Mouse (Mus musculus): ENCODE measurements around the gene B4galt2. TPM values are rescaled to one million over a fixed set of nuclear protein-coding genes. Genes with fewer than 3 reads are reported as not detected.

The B4galt2 gene
- 10 to 100 TPM; 13.7 to 15.6 TPM for total RNA-seq (2021)

DNA sequence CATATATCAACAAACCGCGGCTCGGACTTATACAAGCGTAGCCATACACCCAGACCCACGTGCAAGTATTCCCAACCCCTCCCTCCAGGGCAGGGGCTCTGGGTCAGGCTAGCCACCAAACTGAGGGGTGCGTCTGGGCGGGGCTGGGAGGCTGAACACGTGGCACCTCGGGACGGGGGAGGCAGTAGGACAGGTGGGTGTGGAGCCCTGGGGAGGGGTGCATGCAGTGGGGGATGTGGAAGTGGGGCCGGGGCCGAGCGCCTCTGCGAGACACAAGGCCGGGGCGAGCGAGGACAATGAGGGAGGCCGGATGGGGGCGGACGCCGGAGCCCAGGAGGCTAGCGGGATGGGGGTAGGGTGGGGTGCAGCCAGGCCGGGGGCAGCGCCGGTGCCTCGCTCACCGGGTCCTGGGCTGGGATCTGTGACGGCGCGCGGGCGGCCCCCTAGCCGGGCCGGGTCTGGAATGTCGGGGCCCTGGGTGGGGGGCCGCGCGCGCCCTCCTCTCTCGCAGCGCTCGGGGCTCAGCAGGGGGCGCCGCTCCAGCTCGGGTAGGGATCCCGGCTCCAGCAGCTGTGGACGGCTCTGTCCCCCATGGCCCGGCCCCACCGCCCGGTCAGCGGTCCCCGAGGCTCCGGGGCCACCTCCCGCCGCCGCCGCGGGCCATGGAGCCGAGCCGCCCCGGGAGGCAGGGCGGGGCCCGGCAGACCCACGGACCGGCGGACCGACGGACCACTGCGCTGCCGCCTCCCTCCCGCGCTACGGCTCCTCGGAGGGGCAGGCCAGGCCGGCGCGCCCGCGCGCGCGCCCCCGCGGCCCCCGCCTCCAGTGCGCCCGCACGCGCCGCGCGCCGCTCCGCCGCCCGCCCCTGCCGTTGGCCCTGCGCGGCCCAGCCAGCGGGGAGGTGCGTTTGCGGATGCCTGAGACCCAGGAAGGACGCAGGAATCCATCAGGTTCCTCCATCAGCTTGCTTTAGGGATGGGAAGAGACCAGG is at the start of gene B4galt2:
TSS of gene B4galt2 (minus strand) at position 787 of the 991 bp plus-strand sequence.
- peak; percentile 67 to 68 for DNase-seq
- intact Hi-C loops (cut with DNase I), result loop anchor here (1.0 kb wide), 1 partner anchor 200 kb away; no protein-coding TSS in a partner anchor

DNA sequence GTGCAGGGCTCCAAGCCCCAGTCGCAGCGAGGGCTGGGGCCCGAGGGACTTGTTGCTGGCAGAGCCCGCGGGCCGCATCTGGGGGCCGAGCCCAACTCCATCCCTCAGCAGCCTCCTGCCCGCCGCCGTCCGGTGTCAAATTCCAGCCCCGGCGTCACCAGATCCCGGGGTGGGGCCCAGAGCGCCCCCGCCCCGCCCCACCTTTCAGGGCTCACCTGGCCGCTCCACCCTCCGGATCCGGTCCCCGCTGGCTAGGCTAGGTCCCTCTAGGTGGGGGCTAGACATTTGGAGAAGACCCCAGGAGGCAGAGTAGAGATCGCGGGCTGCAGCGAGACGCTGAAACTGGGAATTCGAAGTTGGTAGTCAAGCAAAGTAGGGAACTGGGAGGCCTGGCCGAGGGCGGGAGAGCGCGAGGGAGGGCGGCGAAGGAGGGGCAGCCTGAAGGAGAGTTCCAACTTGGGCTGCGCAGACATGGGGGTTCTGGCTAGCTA is 46.1 kb upstream of the B4galt2 start, which contains the start of gene Artn:
TSS of gene Artn (minus strand) at position 373 of the 491 bp plus-strand sequence.
- DNase-seq, result peak in 1 of 2 experiments; percentile 29
- intact Hi-C loops (cut with DNase I), result loop anchor here (2.0 to 5.0 kb wide), 2 partner anchors 65 to 103 kb away; no protein-coding TSS in a partner anchor

DNA sequence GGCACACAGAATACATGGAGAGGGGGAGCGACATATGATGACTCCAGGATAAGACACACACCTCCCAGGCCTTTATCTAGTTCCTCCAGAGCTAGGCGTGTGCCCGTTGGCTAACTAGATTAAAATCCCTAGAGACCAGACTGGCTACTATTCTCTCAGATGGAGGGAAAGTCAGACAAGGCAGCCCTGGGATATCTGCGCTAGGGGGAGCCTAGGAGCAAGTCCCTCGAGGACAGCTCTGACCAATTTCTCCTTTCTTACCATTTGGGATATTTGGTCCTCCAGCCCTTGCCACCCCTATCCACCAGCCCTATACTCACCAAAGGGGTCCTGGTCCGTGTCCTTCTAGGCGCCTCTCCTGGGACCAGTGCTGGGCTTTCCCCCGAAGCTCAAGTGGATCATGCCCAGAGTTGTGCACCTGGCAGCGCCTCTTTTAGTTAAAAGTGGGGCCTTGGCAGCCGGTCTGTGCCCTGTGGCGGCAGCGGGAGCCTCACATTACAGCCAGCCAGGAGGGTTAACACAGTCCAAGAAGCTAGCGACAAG is 45.5 kb upstream of the B4galt2 start:
- intact Hi-C loops (cut with DNase I), result loop anchor here (1.0 to 5.0 kb wide), 3 partner anchors 66 to 155 kb away; no protein-coding TSS in a partner anchor
- peak; percentile 64 to 69 for DNase-seq

DNA sequence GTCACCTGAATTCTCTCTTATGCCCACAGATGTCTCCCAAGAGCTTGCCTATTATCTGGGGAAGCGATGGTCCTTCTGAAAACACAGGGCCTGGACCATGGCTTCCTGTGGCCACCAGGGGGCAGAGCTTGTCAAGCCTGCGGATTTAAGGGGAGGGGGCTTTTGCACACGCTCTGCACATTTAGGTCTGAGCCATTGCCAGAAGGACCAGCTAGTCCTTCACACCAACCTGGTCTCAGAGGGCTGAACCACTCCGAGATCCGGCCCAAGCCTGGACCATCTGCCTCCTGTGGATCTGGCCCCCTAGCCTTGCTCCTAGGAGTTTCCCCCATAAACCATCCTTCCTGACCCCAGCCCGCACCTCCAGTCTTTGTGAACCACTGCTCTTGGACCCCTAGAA is 44.9 kb upstream of the B4galt2 start:
- intact Hi-C loops (cut with DNase I), result loop anchor here (1.0 to 5.0 kb wide), 3 partner anchors 67 to 155 kb away; no protein-coding TSS in a partner anchor
- no peak for DNase-seq

DNA sequence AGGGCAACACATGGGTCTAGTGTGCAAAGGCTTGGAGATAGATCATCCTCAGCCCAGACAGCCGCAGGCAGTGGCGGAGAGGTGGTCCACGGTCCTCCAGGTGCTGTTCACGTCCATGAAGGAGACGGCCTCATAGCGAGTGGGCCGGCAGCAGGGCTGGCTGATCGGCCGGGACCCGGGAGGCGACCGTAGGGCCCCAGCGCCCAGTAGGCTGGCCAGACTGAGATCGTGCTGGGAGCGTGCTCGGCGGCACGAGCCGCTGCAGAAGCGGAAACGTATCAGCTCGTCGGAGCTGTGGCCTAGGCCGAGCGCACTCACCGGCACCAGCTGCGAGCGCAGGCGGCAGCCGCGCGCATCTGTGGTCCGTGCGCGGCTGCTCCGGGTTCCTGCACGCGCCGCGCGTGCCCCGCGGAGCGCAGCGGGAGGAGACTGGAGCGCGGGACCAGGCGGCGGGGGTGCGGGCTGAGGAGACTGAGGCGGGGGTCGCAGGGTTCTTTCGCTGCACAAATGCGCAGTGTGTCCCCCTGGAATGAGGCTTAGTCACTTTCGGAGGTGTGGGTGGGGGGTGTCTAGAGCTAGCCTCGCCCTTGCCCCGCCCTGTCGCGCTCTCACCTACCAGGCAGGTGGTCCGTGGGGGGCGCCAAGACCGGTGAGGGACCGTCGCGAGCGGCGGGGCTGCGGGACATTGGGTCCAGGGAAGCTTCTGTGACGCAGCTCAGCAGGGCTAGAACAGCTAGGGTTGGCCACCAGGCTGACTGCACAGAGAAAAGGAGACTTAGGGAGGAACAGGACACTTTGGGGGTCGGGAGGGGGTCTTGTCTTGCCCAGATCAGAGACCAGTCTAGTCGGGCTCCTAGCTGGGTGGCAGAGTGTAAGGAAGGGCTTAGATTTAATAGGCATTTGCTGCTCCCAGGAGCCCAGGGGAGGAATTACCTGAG is 43.5 kb upstream of the B4galt2 start:
- intact Hi-C loops (cut with DNase I), result loop anchor here (5.0 kb wide), 1 partner anchor 105 kb away; no protein-coding TSS in a partner anchor
- peak; percentile 37 to 43 for DNase-seq

DNA sequence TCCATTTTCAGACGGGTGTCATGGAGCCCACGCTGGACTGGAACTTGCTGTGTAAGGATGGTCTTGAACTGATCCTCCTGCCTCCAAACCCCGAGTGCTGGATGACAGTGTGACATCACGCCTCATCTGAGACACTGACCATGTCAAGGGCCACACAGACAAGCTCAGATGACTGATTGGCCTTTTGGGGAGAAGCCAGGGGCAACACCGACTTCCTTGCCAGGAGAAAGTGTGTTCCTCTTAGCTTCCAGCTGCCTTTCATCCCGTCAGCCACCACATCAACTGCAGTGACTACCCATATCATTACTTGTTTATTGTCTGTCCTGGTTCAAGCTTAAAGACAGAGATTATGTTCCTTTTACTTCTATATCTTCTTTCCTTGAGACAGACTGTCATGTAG is 41.6 kb upstream of the B4galt2 start:
- intact Hi-C loops (cut with DNase I), result loop anchor here (5.0 kb wide), 1 partner anchor 107 kb away; no protein-coding TSS in a partner anchor
- no peak for DNase-seq

DNA sequence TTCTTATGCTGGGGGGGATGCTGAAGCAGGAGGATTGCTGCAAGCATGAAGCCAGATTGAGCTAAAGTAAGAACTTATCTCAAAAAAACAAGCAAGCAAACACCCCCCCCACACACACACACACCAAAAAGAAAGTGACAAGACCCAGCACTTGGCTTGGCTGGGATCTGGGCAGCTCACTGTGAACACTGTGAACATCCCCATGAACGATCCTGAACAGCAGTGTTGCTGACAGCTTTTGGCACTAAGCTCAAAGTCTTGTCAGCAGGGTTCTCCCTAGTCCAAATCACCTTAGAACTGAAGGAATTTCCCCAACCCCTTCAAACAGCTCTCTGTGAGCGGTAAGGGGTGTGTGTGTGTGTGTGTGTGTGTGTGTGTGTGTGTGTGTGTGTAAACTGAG is 40.2 kb upstream of the B4galt2 start:
- intact Hi-C loops (cut with DNase I), result no loop called here
- no peak for DNase-seq

DNA sequence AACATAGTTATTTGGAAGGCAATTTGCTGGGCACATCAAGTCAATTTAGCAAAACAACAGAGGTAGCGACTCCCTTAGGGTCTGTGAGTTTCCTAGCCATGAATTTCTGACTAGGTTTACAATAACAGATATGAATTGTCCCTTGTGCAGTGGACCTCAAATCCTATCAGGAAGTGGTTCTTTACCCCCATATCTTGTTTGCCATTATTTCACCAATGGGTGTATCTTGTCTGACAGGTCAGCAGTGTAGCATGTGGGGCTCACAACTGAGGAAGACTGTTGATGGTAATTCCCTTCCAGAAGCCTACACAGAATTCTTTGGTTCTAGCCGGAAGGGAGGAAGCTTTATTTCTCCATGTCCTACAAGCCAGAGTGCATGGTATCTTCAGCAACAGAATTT is 38.1 kb upstream of the B4galt2 start:
- no peak for DNase-seq
- intact Hi-C loops (cut with DNase I), result no loop called here

DNA sequence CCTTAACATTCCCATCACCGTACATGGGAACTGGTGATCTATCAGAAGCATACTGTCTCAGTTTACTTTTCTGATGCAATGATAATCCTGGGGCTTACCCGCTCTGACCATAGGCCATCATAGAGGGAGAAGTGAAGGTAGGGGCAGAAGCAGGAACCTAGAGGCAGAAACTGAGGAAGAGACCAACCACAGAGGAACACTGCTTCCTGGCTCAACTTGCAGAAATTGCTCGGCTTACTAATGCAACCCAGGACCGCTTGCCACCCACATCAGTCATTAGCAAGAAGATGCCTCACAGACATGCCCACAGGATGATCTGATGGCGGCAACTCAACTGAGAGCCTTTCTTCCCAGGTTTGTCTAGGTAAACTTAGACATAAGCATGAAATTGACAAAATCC is 35.5 kb upstream of the B4galt2 start:
- no peak for DNase-seq
- intact Hi-C loops (cut with DNase I), result loop anchor here (2.0 kb wide), 1 partner anchor 84 kb away; the partner anchor contains the start of gene Slc6a9

DNA sequence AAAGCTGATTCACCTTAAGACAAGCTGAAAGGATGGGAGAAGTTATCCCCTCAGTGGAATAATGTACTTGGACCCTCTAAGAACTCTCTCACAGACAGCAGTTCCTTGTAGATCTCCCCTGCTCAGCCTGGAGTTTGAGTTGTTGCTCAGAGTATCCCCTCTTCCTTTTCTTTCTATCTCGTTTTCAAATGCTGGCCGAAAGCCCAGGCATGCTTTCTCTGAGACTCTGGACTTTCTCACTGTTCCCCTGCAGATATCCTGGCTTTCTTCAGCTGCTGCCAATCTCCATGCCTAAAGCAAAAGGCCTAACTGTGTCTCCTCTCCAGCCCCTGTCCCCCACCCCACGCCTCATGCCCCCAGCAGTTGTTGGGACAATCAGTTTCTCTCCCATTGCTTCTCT is 35.0 kb upstream of the B4galt2 start:
- DNase-seq, result peak; percentile 48 to 55
- intact Hi-C loops (cut with DNase I), result loop anchor here (2.0 kb wide), 1 partner anchor 83 kb away; the partner anchor contains the start of gene Slc6a9

DNA sequence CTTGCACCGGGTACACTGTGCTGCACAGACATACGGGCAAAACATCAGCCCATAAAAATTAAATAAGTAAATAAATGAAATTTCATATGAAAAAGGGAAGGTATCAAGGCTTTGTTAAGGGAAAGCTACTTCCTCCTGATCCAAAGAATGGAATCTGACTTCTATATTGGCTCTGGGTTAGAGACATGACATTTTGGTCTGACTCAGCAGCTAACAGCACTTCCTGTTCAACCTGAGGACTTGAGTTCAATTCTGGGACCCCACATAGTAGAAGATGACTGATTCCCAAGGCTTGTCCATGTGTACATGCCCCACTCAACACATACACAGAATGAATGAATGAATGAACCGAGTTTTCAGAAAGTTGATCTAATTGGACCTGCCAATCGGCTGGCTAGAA is 34.6 kb upstream of the B4galt2 start:
- no peak for DNase-seq
- intact Hi-C loops (cut with DNase I), result loop anchor here (2.0 kb wide), 1 partner anchor 83 kb away; the partner anchor contains the start of gene Slc6a9

DNA sequence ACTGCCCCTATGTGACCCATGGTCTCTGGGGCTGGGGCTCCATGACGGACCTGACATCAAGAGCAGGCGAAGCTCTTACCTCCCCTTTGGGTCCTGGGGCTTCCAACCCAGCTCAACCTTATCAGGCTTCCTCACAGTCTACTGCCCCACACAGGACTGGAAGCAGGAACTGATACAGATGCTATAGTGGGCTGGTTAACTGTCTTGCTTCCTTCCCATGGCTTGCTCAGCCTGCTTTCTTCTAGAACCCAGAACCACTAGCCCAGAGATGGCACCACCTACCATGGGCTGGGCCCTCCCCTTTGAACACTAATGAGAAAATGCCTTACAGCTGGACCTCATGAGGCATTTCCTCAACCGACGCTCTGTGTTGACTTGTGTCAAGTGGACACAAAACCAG is 34.1 kb upstream of the B4galt2 start:
- no peak for DNase-seq
- intact Hi-C loops (cut with DNase I), result no loop called here

DNA sequence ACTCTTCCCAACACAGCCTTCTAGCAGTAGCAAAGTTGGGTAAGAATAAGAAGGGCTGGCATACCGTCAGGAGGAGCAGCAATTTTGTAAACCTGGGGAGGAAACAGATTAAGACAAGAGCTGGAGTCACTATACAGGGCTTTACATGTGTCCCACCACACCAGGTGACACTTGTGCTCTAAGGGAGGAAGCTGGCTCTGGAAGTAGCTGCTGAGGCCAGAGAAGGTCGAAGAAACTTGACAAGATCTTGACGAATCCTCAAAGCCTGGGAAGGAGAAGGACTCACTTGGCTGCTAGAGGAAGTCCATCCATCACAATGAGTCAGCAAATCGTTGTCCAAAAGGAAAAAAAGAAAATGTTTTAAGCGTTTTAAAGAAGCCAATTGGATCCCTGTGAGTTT is 33.1 kb upstream of the B4galt2 start:
- intact Hi-C loops (cut with DNase I), result no loop called here
- DNase-seq, result no peak

DNA sequence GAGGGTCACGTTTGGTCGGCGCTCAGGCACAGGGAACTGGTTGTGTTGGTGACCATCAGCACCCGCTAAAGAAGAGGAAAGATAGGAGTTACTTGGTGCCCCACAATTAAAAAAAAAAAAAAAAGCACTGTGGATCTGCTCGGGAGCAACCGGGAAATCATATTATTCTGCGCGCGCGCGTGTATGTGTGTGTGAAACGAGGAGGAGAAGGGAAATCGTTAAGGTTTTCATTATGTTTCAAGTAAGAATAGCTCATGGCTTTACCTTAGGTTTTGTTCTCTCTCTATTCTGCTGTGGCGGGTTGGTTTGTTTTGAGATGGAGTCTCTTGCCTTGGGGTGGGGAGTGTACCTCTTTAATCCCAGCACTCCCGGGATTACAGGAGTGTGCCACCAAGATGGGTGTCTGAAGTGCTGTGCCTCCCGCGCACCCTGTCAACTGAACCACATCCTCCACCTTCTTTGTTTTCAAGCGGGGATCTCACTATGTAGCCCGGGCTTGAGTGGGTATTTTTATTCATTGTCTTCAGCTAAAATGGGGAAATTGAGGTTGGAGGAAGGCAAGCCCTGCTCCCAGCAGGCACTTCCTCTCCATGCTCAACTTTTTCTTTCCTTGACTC is 32.3 kb upstream of the B4galt2 start:
- intact Hi-C loops (cut with DNase I), result loop anchor here (2.0 kb wide), 1 partner anchor 25 kb away; no protein-coding TSS in a partner anchor
- no peak for DNase-seq

DNA sequence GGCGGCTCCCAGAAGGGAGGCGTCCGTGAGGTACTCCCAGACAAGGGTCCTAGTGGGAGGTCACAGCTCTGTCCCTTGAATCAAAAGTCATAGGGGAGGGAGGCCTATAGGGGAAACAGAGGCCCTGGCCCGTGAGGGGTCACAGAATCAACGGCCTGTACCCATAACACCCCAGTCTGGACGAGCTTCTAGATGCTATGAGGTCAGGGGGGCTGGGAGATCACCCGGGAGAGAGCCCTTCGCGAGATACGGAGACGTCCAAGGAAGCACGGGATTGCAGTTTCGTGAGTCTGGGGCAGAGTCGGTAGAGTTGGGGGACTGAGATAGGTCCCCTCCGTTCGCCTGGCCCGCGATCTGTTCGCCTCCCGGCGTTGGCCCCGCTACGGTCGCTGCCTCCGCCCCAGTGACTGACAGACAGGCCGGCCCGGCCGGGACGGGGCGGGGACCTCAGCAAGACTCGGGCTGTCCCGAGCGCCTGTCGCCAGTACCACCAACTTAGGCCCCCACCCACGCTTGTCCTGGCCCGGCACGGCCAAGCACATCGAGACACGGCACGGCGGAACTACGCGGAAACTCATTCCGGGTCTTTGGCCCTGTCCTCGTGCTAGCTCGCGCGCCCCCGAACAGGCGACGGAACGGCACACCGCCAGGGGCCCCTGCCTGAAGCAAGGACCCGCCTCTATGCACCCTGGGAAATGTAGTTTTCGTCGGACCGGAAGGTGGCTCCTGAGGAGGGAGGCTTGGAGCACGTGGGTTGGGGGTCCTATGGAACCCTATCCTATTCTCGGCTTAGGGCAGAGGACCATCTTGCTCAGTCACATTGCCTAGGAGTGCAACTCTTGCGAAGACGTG is 31.5 kb upstream of the B4galt2 start, which contains the start of gene Ipo13:
TSS of gene Ipo13 (minus strand) at position 409 of the 852 bp plus-strand sequence.
- DNase-seq, result peak; percentile 96 to 97
- intact Hi-C loops (cut with DNase I), result loop anchor here (2.0 kb wide), 1 partner anchor 24 kb away; no protein-coding TSS in a partner anchor

DNA sequence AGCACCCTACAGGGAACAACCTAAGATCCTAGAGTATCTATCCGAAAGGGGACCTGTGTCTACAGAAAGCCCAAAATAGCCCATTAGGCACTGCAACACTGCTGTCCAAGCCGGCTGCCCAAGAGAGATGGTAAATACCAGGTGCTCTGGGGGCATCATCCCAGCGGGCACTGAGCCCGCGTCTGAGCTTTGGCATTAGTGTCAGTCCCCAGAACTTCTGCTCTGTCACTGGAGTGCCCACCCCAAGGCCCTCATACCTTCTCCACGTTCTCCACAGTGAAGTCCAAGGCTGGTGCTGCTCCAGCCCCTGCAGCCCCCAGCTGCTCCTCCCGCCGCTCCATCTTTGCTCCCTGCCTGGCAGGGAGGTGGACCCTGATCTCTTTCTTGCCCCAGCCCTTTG is 30.7 kb upstream of the B4galt2 start:
- DNase-seq, result peak in 1 of 2 experiments; percentile 37
- intact Hi-C loops (cut with DNase I), result loop anchor here (2.0 kb wide), 1 partner anchor 23 kb away; no protein-coding TSS in a partner anchor

DNA sequence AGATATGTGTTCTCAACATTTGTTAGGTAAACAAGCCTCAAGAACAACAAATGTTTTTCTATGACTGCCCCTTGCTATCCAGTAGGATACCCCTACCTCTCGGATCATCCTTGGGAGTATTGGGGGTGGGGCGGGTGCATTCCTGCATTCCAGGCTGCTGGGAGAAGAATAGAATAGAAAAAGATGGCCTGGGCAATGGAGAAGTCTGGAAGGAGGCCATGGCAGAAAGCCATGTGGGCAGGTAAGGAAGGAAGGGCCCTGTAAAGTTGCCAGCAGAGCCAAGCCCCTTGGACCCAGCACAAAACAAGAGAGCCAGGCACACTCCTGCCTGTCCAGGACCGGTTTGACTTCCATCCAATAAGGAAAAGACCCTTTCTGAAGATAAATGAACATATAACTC is 30.1 kb upstream of the B4galt2 start:
- intact Hi-C loops (cut with DNase I), result no loop called here
- DNase-seq, result peak; percentile 36 to 41

DNA sequence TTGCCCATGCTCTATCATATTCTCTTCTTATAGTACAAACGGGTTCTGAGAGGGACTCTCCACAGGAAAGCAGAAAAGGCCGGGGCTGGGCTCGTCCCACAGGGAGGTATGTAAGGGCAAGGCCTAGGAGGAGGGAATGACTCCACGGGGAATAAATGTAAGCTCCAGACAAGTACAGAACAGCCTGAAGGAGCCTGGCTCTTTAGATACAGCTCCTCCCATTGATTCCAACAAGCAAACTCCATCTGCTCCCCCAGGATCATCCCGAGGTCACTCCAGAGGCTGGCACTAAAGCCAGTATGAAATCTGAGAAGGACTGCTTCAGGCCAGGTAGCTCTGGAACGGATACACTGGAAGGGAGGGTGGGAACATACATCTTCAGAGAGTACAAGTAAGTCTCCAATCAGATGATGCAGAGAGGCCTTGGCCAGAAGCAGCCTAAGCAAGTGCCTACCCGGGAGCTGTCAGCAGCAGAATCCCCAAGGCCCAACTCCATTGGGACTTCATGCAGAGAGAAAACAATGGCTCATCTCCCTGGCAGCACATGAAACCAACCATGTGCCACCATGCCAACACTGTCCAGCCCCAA is 29.5 kb upstream of the B4galt2 start:
- DNase-seq, result no peak
- intact Hi-C loops (cut with DNase I), result no loop called here

All from heart, postnatal 10 days (tissue).